Mouse (Mus musculus): ENCODE results near the gene Actr5.
A peak's percentile ranks its signal among the peaks of the same experiment; 100 is the strongest.

Gene Actr5

GRCm38 (mm10) chr2:158614418-158614955 lies 10.2 kb upstream of the Actr5 start:
- no peak for DNase-seq

GRCm38 (mm10) chr2:158615161-158615680 lies 9.5 kb upstream of the Actr5 start:
- no peak for DNase-seq

GRCm38 (mm10) chr2:158615702-158616101 lies 9.0 kb upstream of the Actr5 start:
- DNase-seq = no peak

GRCm38 (mm10) chr2:158616296-158616695 lies 8.4 kb upstream of the Actr5 start:
- peak in 1 of 2 experiments; percentile 30 for DNase-seq

GRCm38 (mm10) chr2:158616790-158617189 lies 7.9 kb upstream of the Actr5 start:
- no peak for DNase-seq

- no peak for DNase-seq
Measured at GRCm38 (mm10) chr2:158625231-158625630, 543 bp downstream of the Actr5 start.

GRCm38 (mm10) chr2:158625697-158626096 lies 1.0 kb downstream of the Actr5 start:
- DNase-seq = no peak

- DNase-seq = no peak
Measured at GRCm38 (mm10) chr2:158628858-158629257, 4.2 kb downstream of the Actr5 start.

- peak in 1 of 2 experiments; percentile 44 for DNase-seq
Measured at GRCm38 (mm10) chr2:158629414-158629813, 4.7 kb downstream of the Actr5 start.

GRCm38 (mm10) chr2:158631873-158632272 lies 7.2 kb downstream of the Actr5 start:
- no peak for DNase-seq

GRCm38 (mm10) chr2:158641869-158642268 lies 17.2 kb downstream of the Actr5 start:
- peak; percentile 62 to 69 for DNase-seq

GRCm38 (mm10) chr2:158642587-158642986 lies 17.9 kb downstream of the Actr5 start:
- DNase-seq = no peak

GRCm38 (mm10) chr2:158643791-158644190 lies 19.1 kb downstream of the Actr5 start:
- no peak for DNase-seq

GRCm38 (mm10) chr2:158651159-158651908 lies 26.6 kb downstream of the Actr5 start:
- no peak for DNase-seq

GRCm38 (mm10) chr2:158652985-158653384 lies 28.3 kb downstream of the Actr5 start:
- DNase-seq = peak; percentile 66 to 75

GRCm38 (mm10) chr2:158654717-158655116 lies 30.0 kb downstream of the Actr5 start:
- no peak for DNase-seq

- DNase-seq = no peak
Measured at GRCm38 (mm10) chr2:158655806-158656205, 31.1 kb downstream of the Actr5 start.

- no peak for DNase-seq
Measured at GRCm38 (mm10) chr2:158658822-158659221, 34.1 kb downstream of the Actr5 start.

GRCm38 (mm10) chr2:158659346-158659745 lies 34.7 kb downstream of the Actr5 start:
- DNase-seq = no peak

GRCm38 (mm10) chr2:158665098-158665497 lies 40.4 kb downstream of the Actr5 start, which contains the start of gene Ppp1r16b:
TSS of gene Ppp1r16b (plus strand) at chr2:158665398.
- DNase-seq = no peak

GRCm38 (mm10) chr2:158666071-158666800 lies 41.5 kb downstream of the Actr5 start:
- DNase-seq = no peak

GRCm38 (mm10) chr2:158667022-158667670 lies 42.5 kb downstream of the Actr5 start:
- peak; percentile 22 to 25 for DNase-seq

Data from cerebellum, adult 18-20 months (tissue).